Comparison of ENCODE assay signal across 18 mouse cellular contexts in genomic region chr8:88321387-88321786, GRCm38 (mm10). TPM values are rescaled to one million over a fixed set of nuclear protein-coding genes. Genes with fewer than 3 reads are reported as not detected.
DNase-seq lines count a peak whose midpoint lies in the region.
"Had no signal": no experiment of that assay in that cellular context is flagged by ENCODE, and none has a peak within 500 bp of the region (broad histone marks: within the 10 kb centered on the region; RNA-seq: fewer than 3 reads in every experiment).

No protein-coding gene starts in this region.

- peak; percentile 59 for DNase-seq in adrenal gland, adult 8-10 months
- no peak for DNase-seq in adrenal gland, postnatal 10 days
- peak; percentile 4 for DNase-seq in thymus, postnatal 4 days
- no peak for DNase-seq in thymus, postnatal 36 days
- DNase-seq in adrenal gland, postnatal 14 days: peak; percentile 52
- no peak for DNase-seq in cerebellum, adult 11-12 months
- DNase-seq in right cerebral cortex, postnatal 36 days (ENCODE audit: low spot score in 2 of 2): no peak
- DNase-seq: cerebellum, adult 11 months; cerebellum, adult 8-10 months; cerebellum, postnatal 10 days; cerebellum, postnatal 36 days; embryo, embryonic 11 days; gastrocnemius, adult 2 months; gastrocnemius, postnatal 14 days; heart, adult 18-20 months; heart, postnatal 10 days; kidney, adult 18-20 months; kidney, adult 9 months had no signal

RNA-seq across cellular contexts. Expression of gene Brd7, which starts 40.6 kb away (rescaled TPM):
- total RNA-seq in adrenal gland, adult 8-10 months (2022): 10 to 100 TPM; 58.0 to 82.4 (median 64.5) TPM
- 10 to 100 TPM; 80.2 to 82.4 TPM for total RNA-seq in adrenal gland, postnatal 10 days (2021)
- total RNA-seq in adrenal gland, postnatal 14 days (2021): 96.5 and 103 TPM in 2 replicates

RNA-seq across cellular contexts. Expression of gene Adcy7, which starts 49.2 kb away (rescaled TPM):
- 10 to 100 TPM in 2 of 4 experiments, 1 to 10 TPM in 2; 6.4 to 28.7 (median 14.2) TPM for total RNA-seq in adrenal gland, adult 8-10 months (2022)
- total RNA-seq in adrenal gland, postnatal 10 days (2021): 10 to 100 TPM in 1 of 2 experiments, 1 to 10 TPM in 1; 8.1 to 10.1 TPM
- 5.6 and 12.8 TPM in 2 replicates for total RNA-seq in adrenal gland, postnatal 14 days (2021)

Comparison
In these comparisons a context has a peak if more than half of its experiments do, and no peak if none do; other contexts are left out.
1. DNase-seq: peak in adrenal gland, adult 8-10 months (single experiment), thymus, postnatal 4 days (single experiment) and adrenal gland, postnatal 14 days (single experiment); none in adrenal gland, postnatal 10 days (single experiment), thymus, postnatal 36 days (0 of 2), cerebellum, adult 11-12 months (single experiment) and right cerebral cortex, postnatal 36 days (0 of 2).